Mouse (Mus musculus) myocyte (in vitro differentiated cells): ENCODE measurements around the gene Scamp1. TPM values are rescaled to one million over a fixed set of nuclear protein-coding genes. Genes with fewer than 3 reads are reported as not detected.

ENCODE experiments used
- H3K27me3 ChIP-seq: one replicate; pipeline ENCODE4 v1.6.1; 2011; ENCODE audit not compliant: control insufficient read depth, insufficient read depth, insufficient read length
- H3K36me3 ChIP-seq: one replicate; pipeline ENCODE4 v1.6.1; 2011; ENCODE audit not compliant: control insufficient read depth, insufficient read depth
- H3K4me2 ChIP-seq: one replicate; pipeline ENCODE4 v1.6.1; 2011; ENCODE audit warnings: low read depth, control low read depth
- H3K4me3 ChIP-seq: one replicate; pipeline ENCODE4 v1.5.1; 2011; ENCODE audit warnings: mild to moderate bottlenecking, control low read depth, moderate library complexity
- H3K79me2 ChIP-seq: one replicate; pipeline ENCODE4 v1.6.1; 2011; ENCODE audit not compliant: control insufficient read depth, insufficient read depth
- H3ac ChIP-seq: one replicate; pipeline ENCODE4 v1.6.1; 2011; ENCODE audit not compliant: control insufficient read depth, insufficient read length
- CEBPB ChIP-seq: IDR thresholded peaks from 2 replicates; pipeline ENCODE4 v1.6.1; 2011; ENCODE audit warnings: mild to moderate bottlenecking, moderate library complexity; ENCODE audit not compliant: poor library complexity, insufficient read depth, severe bottlenecking
- E2F4 ChIP-seq: IDR thresholded peaks from one replicate; pipeline ENCODE4 v1.6.1; 2011; ENCODE audit warnings: mild to moderate bottlenecking, control low read depth, moderate library complexity; ENCODE audit not compliant: insufficient read depth
- MAX ChIP-seq: IDR thresholded peaks from one replicate; pipeline ENCODE4 v1.6.1; 2011; ENCODE audit warnings: low read depth, mild to moderate bottlenecking, control low read depth
- MYOD1 ChIP-seq, 3 experiments: IDR thresholded peaks; one replicate each; pipeline ENCODE4 v1.6.1; 2011; ENCODE audit warnings: control low read depth in 2 of 3, low read depth in 2 of 3, mild to moderate bottlenecking in 2 of 3, moderate library complexity in 1 of 3; ENCODE audit not compliant: insufficient read length in 2 of 3, control insufficient read depth in 1 of 3
- MYOG ChIP-seq, 3 experiments: IDR thresholded peaks; one replicate each; pipeline ENCODE4 v1.6.1; 2011; ENCODE audit warnings: control low read depth in 2 of 3, low read depth in 2 of 3, mild to moderate bottlenecking in 2 of 3; ENCODE audit not compliant: insufficient read length in 2 of 3, control insufficient read depth in 1 of 3, insufficient read depth in 1 of 3
- POLR2A ChIP-seq: IDR thresholded peaks from one replicate; pipeline ENCODE4 v1.6.1; 2011; ENCODE audit warnings: low read depth, mild to moderate bottlenecking, control low read depth, moderate library complexity; ENCODE audit not compliant: insufficient read length
- POLR2AphosphoS2 ChIP-seq: IDR thresholded peaks from one replicate; pipeline ENCODE4 v1.6.1; 2011; ENCODE audit warnings: low read depth, control low read depth; ENCODE audit not compliant: insufficient read length
- REST ChIP-seq: IDR thresholded peaks from one replicate; pipeline ENCODE4 v1.6.1; 2011; ENCODE audit warnings: mild to moderate bottlenecking, control low read depth, moderate library complexity; ENCODE audit not compliant: insufficient read depth, insufficient read length
- SRF ChIP-seq: IDR thresholded peaks from one replicate; pipeline ENCODE4 v1.6.1; 2011; ENCODE audit warnings: low read depth; ENCODE audit not compliant: control insufficient read depth, insufficient read length
- TCF12 ChIP-seq: IDR thresholded peaks from one replicate; pipeline ENCODE4 v1.6.1; 2011; ENCODE audit warnings: mild to moderate bottlenecking, control low read depth; ENCODE audit not compliant: poor library complexity, insufficient read depth, severe bottlenecking
- TCF3 ChIP-seq: IDR thresholded peaks from one replicate; pipeline ENCODE4 v1.6.1; 2011; ENCODE audit warnings: low read depth, control low read depth; ENCODE audit not compliant: insufficient read length
- USF1 ChIP-seq: IDR thresholded peaks from one replicate; pipeline ENCODE4 v1.6.1; 2011; ENCODE audit warnings: low read depth, mild to moderate bottlenecking, control low read depth, moderate library complexity
- polyA plus RNA-seq: library from polyadenylated mRNA; unstranded; fragments of >200 nt; fragmentation: generic; extraction: Trizol; gene quantifications from one replicate; pipeline ENCODE4 v1.2.1, GENCODE M21; 2012; ENCODE audit warnings: missing spikeins

The Scamp1 gene
- polyA plus RNA-seq, 1 experiment = 9.1 TPM

GRCm38 (mm10) chr13:94212716-94213115 lies 72.9 kb downstream of the Scamp1 start:
- H3K4me2 ChIP-seq = no peak overlapping the region

GRCm38 (mm10) chr13:94212179-94212578 lies 73.5 kb downstream of the Scamp1 start:
- Histone ChIP-seq H3K27me3 (no peaks in the 10 kb centered on the region), H3K4me2 (no peak overlapping the region), H3K79me2 (no peaks in the 10 kb centered on the region), H3K36me3 (no peaks in the 10 kb centered on the region), H3ac (no peak overlapping the region), H3K4me3 (no peak overlapping the region)
- TF ChIP-seq E2F4 = no peak
- no peak for TF ChIP-seq TCF12
- no peak for TF ChIP-seq MYOG (IDR thresholded peaks at IDR 0.05; ENCODE audit: control insufficient read depth in 1 of 3, insufficient read depth in 1 of 3, insufficient read length in 2 of 3, low read depth in 2 of 3)
- TF ChIP-seq USF1 = no peak
- no peak for TF ChIP-seq MAX
- TF ChIP-seq CEBPB = no peak

More at GRCm38 (mm10) chr13:94212716-94213115, 72.9 kb downstream of the Scamp1 start:
- Histone ChIP-seq H3K4me3 (no peak overlapping the region), H3K79me2 (no peaks in the 10 kb centered on the region), H3K36me3 (no peaks in the 10 kb centered on the region), H3ac (no peak overlapping the region), H3K27me3 (no peaks in the 10 kb centered on the region)
- TF ChIP-seq MAX = no peak
- TF ChIP-seq REST = no peak
- TF ChIP-seq SRF = no peak
- no peak for TF ChIP-seq TCF12
- no peak for TF ChIP-seq MYOD1 (IDR thresholded peaks at IDR 0.05; ENCODE audit: control insufficient read depth in 1 of 3, insufficient read length in 2 of 3, low read depth in 2 of 3)
- TF ChIP-seq CEBPB = no peak
- no peak for TF ChIP-seq POLR2AphosphoS2
- no peak for TF ChIP-seq MYOG (IDR thresholded peaks at IDR 0.05; ENCODE audit: control insufficient read depth in 1 of 3, insufficient read depth in 1 of 3, insufficient read length in 2 of 3, low read depth in 2 of 3)
- no peak for TF ChIP-seq POLR2A
- TF ChIP-seq E2F4 = no peak
- TF ChIP-seq USF1 = no peak
- TF ChIP-seq TCF3 = no peak

- Histone ChIP-seq H3K4me3 (no peak overlapping the region), H3K27me3 (no peaks in the 10 kb centered on the region), H3K36me3 (no peaks in the 10 kb centered on the region), H3K4me2 (no peak overlapping the region), H3K79me2 (no peaks in the 10 kb centered on the region), H3ac (no peak overlapping the region)
- TF ChIP-seq TCF3 (no peak), REST (no peak), CEBPB (no peak), MYOD1 (IDR thresholded peaks at IDR 0.05; ENCODE audit: control insufficient read depth in 1 of 3, insufficient read length in 2 of 3, low read depth in 2 of 3) (no peak), SRF (no peak), TCF12 (no peak), E2F4 (no peak), POLR2A (no peak), MYOG (IDR thresholded peaks at IDR 0.05; ENCODE audit: control insufficient read depth in 1 of 3, insufficient read depth in 1 of 3, insufficient read length in 2 of 3, low read depth in 2 of 3) (no peak), MAX (no peak), POLR2AphosphoS2 (no peak), USF1 (no peak)
These were observed 74.2 kb downstream of the Scamp1 start for GRCm38 (mm10) chr13:94211236-94212119.

- H3K36me3 ChIP-seq = no peaks in the 10 kb centered on the region
- H3K27me3 ChIP-seq = no peaks in the 10 kb centered on the region
- H3ac ChIP-seq = no peak overlapping the region
- TF ChIP-seq MYOD1 (IDR thresholded peaks at IDR 0.05; ENCODE audit: control insufficient read depth in 1 of 3, insufficient read length in 2 of 3, low read depth in 2 of 3) = no peak
- no peak for TF ChIP-seq REST
- no peak for TF ChIP-seq MYOG (IDR thresholded peaks at IDR 0.05; ENCODE audit: control insufficient read depth in 1 of 3, insufficient read depth in 1 of 3, insufficient read length in 2 of 3, low read depth in 2 of 3)
- TF ChIP-seq MAX = no peak
- no peak for TF ChIP-seq USF1
- TF ChIP-seq SRF = no peak
- TF ChIP-seq TCF12 = no peak
- no peak for TF ChIP-seq POLR2A
- TF ChIP-seq CEBPB = no peak
- no peak for TF ChIP-seq POLR2AphosphoS2
- no peak for TF ChIP-seq E2F4
- no peak for TF ChIP-seq TCF3
- no peaks in the 10 kb centered on the region for H3K79me2 ChIP-seq
- no peak overlapping the region for H3K4me2 ChIP-seq
- no peak overlapping the region for H3K4me3 ChIP-seq
These were observed 76.8 kb downstream of the Scamp1 start for GRCm38 (mm10) chr13:94208892-94209291.
